Mouse (Mus musculus) lung, postnatal 0 days (tissue): ENCODE data around the gene Hoxb5.

Source experiments
- CTCF ChIP-seq: IDR thresholded peaks from 2 replicates; pipeline ENCODE4 v1.5.1; 2016; ENCODE audit warnings: antibody characterized with exemption, mild to moderate bottlenecking
- EP300 ChIP-seq: IDR thresholded peaks from 2 replicates; pipeline ENCODE4 v1.6.1; 2016; ENCODE audit warnings: antibody characterized with exemption, mild to moderate bottlenecking, control low read depth

DNA sequence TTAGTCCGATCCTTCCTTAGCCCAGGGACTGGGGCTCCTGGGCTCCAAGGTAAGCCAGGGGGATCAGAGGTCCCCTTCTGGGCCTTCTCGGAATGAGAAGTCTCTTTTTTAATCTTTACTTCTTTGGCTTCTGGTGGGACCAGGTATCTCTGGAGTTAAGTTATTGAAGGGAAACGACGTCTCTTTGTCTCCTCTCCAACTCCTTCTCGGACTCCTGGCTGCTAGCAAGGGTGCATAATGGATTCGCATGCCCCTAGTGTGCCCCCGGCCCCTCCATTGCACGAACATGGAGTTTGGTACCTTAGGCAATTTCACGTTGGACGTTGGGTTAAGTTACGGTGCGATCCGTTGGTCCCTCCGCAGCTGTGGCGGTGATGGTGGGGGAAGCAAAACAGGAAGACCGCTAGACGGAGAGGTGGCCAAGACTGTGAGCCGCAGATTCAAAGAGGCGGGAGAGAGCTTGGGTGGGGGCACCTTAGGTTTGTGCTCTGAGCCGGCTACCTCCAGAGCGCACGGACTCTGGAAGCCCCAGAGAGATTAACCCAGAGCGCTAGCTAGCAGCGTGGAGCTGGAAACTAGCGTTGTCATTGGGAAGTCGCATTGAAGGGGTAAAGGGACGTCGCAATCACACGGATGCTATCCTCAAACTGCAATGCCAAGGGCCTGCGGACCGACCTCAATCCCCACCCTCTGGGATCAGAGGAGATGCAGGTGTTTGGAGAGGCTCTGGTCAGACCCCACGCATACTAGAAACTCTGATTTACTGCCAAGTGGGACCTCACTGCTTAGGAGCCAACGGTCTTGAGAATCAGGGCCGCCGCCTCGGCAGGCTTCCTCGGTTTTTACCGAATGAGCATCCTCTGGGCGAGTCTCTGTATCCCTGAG lies 47.8 kb upstream of the Hoxb5 start:
- no peak for TF ChIP-seq CTCF
- TF ChIP-seq EP300, result no peak
